Mouse (Mus musculus) liver (tissue): ENCODE results near the gene Ptprg.
"Not testable (repeated sequence)": the region's sequence is repeated elsewhere in the genome, so short reads cannot be mapped to it uniquely, and the experiment has no call there.

Source experiments
- DNase-seq: peaks from one replicate; pipeline ENCODE4 v3.0.0-alpha.2; 2020; ENCODE audit warnings: mixed read lengths

Ptprg gene

GRCm38 (mm10) chr14:11984086-11984485 lies 430.8 kb downstream of the Ptprg start:
- no peak for DNase-seq

GRCm38 (mm10) chr14:11988975-11989374 lies 435.6 kb downstream of the Ptprg start:
- DNase-seq: no peak

- DNase-seq: no peak
These were observed 437.8 kb downstream of the Ptprg start for GRCm38 (mm10) chr14:11991151-11991550.

GRCm38 (mm10) chr14:11992111-11992510 lies 438.8 kb downstream of the Ptprg start:
- no peak for DNase-seq

GRCm38 (mm10) chr14:11992534-11992933 lies 439.2 kb downstream of the Ptprg start:
- DNase-seq: no peak

- no peak for DNase-seq
These were observed 444.2 kb downstream of the Ptprg start for GRCm38 (mm10) chr14:11997555-11997954.

GRCm38 (mm10) chr14:11998464-11998863 lies 445.1 kb downstream of the Ptprg start:
- no peak for DNase-seq

- DNase-seq: no peak
These were observed 450.7 kb downstream of the Ptprg start for GRCm38 (mm10) chr14:12004061-12004460.

- no peak for DNase-seq
These were observed 458.4 kb downstream of the Ptprg start for GRCm38 (mm10) chr14:12011766-12012165.

GRCm38 (mm10) chr14:12025812-12026728 lies 472.7 kb downstream of the Ptprg start:
- no peak for DNase-seq

- no peak for DNase-seq
These were observed 473.9 kb downstream of the Ptprg start for GRCm38 (mm10) chr14:12027247-12027646.

GRCm38 (mm10) chr14:12029926-12030325 lies 476.6 kb downstream of the Ptprg start:
- no peak for DNase-seq

GRCm38 (mm10) chr14:12036530-12037283 lies 483.4 kb downstream of the Ptprg start:
- no peak for DNase-seq

- DNase-seq: no peak
These were observed 486.4 kb downstream of the Ptprg start for GRCm38 (mm10) chr14:12039743-12040142.

- DNase-seq: no peak
These were observed 488.2 kb downstream of the Ptprg start for GRCm38 (mm10) chr14:12041566-12041965.

- DNase-seq: no peak
These were observed 493.0 kb downstream of the Ptprg start for GRCm38 (mm10) chr14:12046226-12046882.

- DNase-seq: no peak
These were observed 494.3 kb downstream of the Ptprg start for GRCm38 (mm10) chr14:12047637-12048036.

- DNase-seq: no peak
These were observed 503.7 kb downstream of the Ptprg start for GRCm38 (mm10) chr14:12056912-12057524.

- DNase-seq: no peak
These were observed 504.5 kb downstream of the Ptprg start for GRCm38 (mm10) chr14:12057856-12058255.

- DNase-seq: no peak
These were observed 505.8 kb downstream of the Ptprg start for GRCm38 (mm10) chr14:12059149-12059548.

- not testable (repeated sequence) for DNase-seq
These were observed 508.0 kb downstream of the Ptprg start for GRCm38 (mm10) chr14:12061313-12061712.

- DNase-seq: no peak
These were observed 509.5 kb downstream of the Ptprg start for GRCm38 (mm10) chr14:12062628-12063360.
